Mouse (Mus musculus): Measurements from ENCODE around the gene Gm20695.

Gene Gm20695

DNA sequence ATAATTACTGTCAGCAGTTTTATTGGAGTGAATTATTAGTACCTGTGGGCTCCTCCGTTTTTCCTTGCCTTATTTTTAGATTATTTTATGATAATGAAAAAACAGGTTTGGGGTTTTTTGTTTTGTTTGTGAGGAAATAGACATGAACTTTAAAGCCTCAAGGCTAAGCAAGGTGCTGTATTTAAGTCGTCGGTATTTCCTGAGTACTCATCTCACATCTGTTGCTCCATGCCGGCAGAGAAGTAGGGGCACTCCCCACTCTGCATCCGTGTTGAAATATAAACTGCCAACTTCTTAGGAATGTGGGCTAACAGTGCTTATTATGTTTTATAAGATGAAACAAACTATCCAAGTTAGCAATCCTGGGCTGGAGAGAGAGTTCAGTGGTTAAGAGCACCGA, 11.6 kb downstream of the Gm20695 start:
- no peak for DNase-seq

DNA sequence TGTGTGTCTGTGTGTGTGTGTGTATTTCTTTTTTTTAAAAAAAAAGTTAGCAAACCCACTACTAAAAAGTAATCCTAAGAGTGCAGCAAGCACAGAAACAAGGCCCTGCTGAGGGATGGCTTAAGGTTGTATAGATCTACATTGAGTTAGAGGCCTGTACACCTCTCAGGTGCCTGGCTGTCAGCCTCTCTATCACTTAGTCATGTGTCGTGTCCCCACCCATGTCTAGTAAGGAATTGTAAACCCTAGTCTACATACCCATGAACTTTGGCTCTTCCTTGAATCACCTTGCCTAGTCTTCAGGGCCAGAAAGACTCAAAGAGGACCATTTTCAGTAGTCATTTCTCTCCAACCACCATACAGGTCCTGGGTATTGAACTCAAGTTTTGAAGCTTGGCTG, 12.1 kb downstream of the Gm20695 start:
- no peak for DNase-seq

DNA sequence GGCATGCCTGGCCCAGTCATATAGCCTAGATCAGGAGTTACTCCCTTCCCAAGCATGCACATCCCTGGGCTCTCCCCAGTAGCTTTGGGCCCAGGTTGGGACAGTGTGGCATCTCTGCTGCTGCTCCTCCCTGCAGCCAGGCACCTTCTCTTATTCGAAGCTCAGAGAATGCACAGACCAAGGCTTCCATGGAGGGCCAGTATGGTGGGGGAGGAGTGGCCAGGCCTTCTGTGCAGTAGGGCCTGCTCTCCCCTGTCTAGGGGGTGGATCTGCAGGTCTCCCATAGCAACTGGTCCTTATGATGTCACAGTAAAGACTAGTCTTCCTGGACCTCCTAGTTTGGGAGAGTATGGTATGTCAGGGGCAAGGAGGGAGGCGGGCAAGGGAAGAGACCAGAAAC, 23.0 kb downstream of the Gm20695 start:
- DNase-seq = no peak

DNA sequence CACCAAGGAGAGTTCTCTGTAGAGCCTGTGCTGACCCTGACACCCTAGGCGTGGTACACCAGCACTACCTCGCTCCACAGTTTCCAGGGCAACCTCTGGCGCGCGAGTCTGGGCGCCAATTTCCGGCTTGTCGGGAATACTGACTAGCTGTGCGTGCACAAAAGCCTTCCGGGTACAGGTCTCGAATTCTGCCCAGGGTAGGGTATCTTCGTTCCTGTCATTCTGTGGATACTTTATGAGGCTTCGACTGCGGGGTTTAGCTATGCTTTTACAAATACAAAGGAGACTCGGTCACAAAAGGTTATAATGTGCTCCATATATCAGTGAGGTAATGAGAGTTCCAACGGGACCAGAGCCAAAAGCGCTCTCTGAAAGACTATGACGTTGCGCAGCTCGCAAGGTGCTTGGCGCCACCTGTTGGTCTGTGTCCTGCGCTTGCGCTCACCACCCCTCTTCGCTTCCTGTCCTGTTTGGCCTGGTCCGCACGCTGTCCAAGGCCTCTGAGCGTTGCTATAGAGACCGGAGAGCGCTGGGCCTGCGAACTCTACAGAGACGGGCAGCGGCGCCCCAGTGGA, 24.2 kb downstream of the Gm20695 start, which contains the start of the genes 1700037C18Rik and Cluap1:
Gene 1700037C18Rik (minus strand): TSS at position 153 of the 575 bp plus-strand sequence.
Gene Cluap1 (plus strand): TSS at position 265 of the 575 bp plus-strand sequence.
- peak; percentile 94 for DNase-seq

DNA sequence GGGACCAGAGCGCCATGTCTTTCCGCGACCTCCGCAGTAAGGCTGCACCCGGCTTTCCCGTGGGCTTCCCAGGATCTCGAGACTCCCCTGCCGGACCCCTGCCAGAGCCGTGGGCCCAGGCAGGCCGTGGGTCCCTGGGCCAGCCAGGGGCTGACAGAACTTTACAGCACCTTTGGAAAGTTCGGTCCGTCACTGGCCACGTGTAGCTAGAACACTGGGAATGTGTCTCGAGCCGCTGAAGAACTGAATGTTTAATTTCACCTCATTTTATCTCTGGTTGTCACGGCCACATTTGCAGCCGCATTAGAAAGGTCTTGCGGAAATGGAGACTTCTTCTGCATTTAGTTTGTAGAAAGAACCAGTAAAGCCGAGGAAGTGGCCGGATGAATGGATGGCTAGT, 24.7 kb downstream of the Gm20695 start:
- no peak for DNase-seq

DNA sequence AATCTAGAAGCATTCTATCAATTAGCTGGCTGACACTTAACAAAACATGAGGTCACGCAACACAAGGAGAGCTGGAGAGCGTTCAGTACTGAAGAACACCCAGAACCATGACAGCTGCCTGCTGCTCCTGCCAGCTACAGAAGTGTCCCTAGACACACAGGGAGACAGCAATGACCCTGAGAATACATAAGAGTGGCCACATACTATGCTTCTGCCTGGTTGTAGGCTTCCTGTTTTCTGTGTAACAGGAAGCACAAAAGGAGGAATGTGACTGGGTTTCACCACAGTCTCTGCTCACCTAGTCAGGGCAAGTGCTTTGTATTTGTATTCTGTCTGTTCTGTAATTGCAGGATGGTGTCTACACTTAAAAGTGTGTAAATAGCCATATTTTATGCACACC, 36.3 kb downstream of the Gm20695 start:
- no peak for DNase-seq

DNA sequence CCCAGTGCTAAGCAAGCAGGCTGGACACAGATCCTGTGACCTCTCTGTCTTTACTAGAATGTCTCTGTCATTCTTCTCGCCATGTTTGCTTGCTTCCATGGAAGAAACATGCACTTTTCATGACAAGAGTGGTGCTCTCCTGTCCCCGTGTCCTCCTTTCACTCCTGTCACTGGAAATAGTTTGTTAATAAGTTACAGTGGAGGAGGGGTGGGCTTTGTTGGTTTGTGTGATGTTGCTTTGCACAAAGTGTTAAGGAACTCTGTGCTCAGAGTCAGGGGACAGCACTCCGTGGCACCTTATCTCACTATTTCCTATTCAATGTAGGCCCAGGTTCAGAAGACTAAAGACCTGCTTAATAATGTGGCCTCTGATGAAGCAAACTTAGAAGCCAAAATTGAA, 39.1 kb downstream of the Gm20695 start:
- DNase-seq = no peak

DNA sequence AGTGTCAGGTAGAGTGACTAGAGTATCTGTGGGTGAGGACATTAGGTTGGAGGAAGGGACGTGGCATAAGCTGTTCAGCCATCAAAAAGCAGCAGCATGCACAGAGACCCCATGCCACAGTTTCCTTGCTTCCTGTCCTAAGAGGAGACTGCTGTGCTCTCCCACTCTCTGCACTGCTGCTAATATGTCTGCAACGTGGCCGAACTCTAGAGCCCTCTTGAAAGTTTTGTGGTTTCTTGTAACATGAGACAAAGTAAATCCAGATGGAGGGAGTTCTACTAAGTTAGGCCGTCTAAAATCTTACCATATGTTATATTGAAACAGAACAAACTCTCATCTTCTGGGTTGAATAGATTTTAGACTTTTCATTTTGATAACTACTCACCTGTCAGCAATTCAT, 39.5 kb downstream of the Gm20695 start:
- no peak for DNase-seq

DNA sequence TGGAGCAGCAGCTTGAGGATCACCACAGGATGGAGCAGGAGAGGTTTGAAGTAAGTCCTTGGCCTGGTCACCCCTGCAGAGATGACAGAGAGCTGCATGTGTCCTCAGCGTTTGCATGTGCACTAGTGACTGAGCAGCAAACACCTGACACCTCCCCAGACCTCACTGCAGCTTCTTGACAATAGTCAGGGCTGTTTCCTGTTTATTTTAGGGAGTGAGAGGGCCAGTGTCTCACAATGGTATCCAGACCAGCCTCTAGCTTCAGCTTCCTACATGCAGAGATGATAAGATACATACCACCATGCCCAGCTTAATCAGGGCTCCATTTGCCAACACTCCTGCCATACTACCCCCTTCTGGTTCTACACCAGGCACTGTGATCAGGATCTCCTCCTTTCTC, 44.1 kb downstream of the Gm20695 start:
- DNase-seq = no peak

DNA sequence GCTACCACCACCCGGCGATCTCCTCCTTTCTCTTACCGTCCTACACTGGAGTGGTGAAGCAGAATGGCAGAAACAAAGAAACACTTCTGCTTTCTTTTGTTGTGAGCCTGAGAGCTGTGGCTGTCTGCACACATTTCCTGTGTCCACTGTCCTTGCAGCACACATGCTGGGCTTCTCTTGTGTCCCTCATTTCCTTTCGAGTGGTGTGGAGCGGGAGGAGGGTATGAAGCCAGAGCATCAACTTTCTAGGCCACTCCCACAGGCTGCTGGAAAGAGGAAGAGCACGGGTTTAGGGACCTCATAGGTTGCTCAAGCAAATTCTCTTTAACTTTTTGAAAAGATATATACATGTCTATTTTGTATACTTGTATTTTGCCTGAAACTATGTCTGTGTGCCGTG, 44.7 kb downstream of the Gm20695 start:
- DNase-seq = no peak

DNA sequence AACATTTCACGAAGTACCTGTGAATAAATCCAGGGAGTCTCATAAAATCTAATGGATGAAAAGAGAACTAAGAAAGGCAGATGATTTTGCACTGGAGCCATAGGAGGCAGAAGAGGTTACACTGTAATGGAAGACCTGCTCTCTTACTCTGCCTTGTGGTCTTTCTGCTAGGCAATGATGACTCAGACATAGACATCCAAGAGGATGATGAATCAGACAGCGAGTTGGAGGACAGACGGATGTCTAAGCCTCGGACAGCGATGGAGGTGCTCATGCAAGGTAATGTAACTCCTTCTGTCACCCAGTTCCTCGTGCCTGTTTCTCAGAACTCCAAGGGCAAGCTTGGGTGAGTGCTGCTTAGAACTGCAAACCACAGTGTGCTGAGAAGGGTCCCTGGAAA, 49.1 kb downstream of the Gm20695 start:
- no peak for DNase-seq

DNA sequence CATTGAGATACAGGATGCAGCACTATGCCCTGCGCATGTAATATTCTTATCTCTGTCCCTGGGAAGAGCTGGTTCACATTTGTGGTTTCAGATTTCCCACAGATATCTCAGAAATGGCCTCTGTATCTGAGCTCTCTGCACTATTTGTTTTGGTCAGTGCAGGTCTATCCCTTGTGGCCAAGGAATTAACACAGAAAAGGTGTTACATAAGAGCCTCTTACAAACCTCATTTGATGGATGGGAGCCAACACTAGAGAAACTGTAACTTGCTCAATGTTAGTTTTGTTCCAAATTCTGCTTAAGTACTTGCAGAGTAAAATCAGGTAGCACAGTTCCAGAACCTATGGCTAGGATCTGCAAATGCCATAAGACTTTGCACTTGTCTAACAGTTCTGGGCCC, 49.6 kb downstream of the Gm20695 start:
- no peak for DNase-seq

DNA sequence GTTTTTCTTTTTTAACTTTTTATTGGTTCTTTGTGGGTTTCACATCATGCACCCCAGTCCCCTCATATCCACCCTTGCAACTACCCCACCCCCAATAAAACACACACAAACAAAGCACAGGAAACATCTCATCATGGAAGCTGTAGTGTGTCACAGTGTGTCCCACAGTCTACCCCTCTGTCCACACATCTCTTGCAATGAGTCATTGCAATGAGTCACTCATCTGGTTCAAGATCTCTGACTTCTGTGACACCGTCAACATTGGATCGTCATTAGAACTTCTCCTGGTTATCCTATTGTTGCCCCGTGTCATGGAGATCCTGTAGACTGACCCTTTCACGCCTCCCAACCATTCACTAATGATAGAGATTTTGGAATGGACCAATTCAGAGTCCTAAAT, 50.3 kb downstream of the Gm20695 start:
- no peak for DNase-seq

DNA sequence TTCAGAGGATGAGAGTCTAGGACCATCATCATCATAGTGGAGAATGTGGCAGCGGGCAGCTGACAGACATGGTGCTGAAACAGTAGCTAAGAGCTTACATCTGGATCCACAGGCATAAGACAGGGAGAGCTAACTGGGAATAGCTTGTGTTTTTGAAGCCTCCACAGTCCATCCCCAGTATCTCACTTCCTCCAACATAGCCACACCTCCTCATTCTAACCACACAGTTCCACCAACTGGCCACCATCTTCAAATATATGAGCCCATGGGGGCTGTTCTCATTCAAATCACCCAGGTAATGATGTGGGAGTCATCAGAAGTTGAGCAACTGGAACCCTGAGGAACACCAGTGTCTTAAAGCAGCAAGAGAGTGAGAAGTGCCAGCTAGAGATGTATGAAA, 66.7 kb downstream of the Gm20695 start:
- DNase-seq = no peak

DNA sequence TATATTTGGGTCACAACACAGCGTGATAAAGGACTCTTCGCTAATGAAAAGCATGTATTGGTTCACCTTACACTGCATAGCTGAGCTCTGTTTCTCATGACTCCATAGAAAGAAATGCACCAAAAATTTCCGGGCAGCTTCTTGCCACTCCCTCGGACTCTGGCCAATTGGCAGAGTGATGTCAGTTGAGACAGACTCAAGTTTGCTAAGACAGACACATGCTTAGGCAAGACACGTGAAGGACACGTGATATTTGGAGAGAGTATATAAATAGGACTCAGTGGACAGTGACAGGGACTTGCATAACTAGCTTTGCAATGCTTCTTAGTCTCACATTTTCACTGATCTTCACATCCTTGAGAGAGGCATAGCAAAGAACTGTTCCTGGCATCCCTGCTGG, 71.9 kb downstream of the Gm20695 start:
- peak; percentile 73 for DNase-seq

DNA sequence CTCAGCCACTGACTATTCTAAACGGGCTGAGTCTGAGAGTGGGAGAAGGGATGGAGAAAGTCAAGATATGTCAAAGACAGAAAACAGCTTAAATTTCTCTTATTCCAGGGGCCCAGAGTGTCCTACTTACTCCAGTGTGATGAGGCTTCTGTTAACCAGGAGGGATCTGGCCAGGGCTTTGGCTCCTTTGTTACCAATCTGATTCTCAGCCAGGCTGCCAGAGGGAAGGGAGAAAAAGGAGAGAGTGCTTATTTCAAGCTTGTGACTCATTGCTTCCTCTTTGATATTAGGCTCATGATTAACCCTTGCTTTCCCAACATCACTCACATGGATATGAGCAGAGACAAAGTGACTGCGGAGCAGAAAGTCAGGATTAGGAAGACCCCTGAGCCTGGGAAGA, 74.8 kb downstream of the Gm20695 start:
- DNase-seq = peak; percentile 64

DNA sequence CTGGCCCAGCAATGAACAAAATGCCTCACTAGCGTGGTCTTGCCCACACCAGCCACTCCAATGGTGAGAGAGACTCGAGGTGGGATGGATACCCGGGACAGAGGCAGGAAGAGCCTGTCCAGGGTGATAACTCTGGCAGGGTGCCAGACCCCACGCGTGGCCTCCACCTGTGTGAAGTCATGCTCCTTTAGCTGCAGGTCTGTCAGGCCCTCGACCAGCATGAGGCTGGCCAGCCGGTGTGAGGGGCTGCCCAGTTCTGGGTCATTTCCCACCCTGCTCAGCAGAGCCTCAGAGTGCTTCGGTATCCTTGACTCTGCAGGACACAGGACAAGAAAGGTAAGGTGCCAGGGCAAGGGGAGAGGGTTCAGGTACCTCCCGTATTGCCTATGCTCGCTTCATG, 80.5 kb downstream of the Gm20695 start:
- peak; percentile 58 for DNase-seq

DNA sequence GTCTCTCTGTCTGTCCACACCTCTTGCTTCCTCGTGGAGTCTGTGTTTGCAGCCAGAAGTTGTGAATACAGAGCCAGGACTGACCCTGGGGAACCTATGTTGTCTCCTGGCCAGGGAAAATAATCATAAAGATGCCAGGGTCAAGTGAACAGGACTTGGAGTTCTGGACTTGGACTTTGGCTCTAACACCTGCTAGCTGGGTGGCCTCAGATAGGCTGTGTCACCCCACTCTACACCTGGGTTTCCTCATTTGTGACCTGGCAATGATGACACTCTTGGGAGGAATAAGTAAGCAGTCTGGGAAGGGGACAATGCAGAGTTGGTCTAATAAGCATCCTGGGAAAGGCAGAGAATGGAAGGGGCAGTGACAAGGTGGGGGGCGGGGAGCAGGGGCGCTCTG, 81.1 kb downstream of the Gm20695 start:
- DNase-seq = no peak

All from cerebellum, adult 11-12 months (tissue).